Mouse (Mus musculus) ES-E14 (cell line): ENCODE results near the gene Iqschfp. TPM values are rescaled to one million over a fixed set of nuclear protein-coding genes. Genes with fewer than 3 reads are reported as not detected.

Source experiments
- DNase-seq: peaks from one replicate; pipeline ENCODE4 v3.0.0-alpha.2; 2013; ENCODE audit warnings: low read depth, low spot score
- H3K27ac ChIP-seq: 2 replicates; pipeline ENCODE4 v1.5.1; 2012; ENCODE audit warnings: low read depth, mild to moderate bottlenecking, low read length, moderate library complexity, mixed read lengths; ENCODE audit not compliant: poor library complexity, insufficient read depth, severe bottlenecking
- H3K36me3 ChIP-seq: 2 replicates; pipeline ENCODE4 v1.6.1; 2012; ENCODE audit warnings: mild to moderate bottlenecking, low read length, moderate library complexity, mixed read lengths; ENCODE audit not compliant: control insufficient read depth, poor library complexity, insufficient read depth, severe bottlenecking
- H3K4me1 ChIP-seq, 2 experiments: fragments of 150-350 bp in 1 of 2; sonication (generic) in 1 of 2; 2 replicates each; pipeline ENCODE4 v1.6.1; 2012; ENCODE audit warnings: low read length in 2 of 2, mild to moderate bottlenecking in 1 of 2, mixed read lengths in 1 of 2; ENCODE audit not compliant: control insufficient read depth in 2 of 2, insufficient read depth in 2 of 2, poor library complexity in 1 of 2
- H3K4me3 ChIP-seq, 2 experiments: fragments of 150-350 bp in 1 of 2; sonication (generic) in 1 of 2; 2 replicates each; pipeline ENCODE4 v1.5.1; 2012; ENCODE audit warnings: low read length in 2 of 2, low read depth in 1 of 2, mild to moderate bottlenecking in 1 of 2, mixed read lengths in 1 of 2; ENCODE audit not compliant: insufficient read depth in 1 of 2, poor library complexity in 1 of 2, severe bottlenecking in 1 of 2
- H3K9ac ChIP-seq: 2 replicates; pipeline ENCODE4 v1.6.1; 2012; ENCODE audit warnings: low read depth, mild to moderate bottlenecking, low read length, mixed read lengths; ENCODE audit not compliant: poor library complexity, insufficient read depth, severe bottlenecking
- H3K9me3 ChIP-seq: fragments of 150-350 bp; sonication (generic); 2 replicates; pipeline ENCODE4 v1.6.1; 2012; ENCODE audit warnings: low read depth, mild to moderate bottlenecking, low read length; ENCODE audit not compliant: control insufficient read depth, insufficient read depth
- CHD2 ChIP-seq: IDR thresholded peaks from 2 replicates; pipeline ENCODE4 v1.6.1; 2014; ENCODE audit warnings: mild to moderate bottlenecking, low read depth, low read length, inconsistent platforms
- HCFC1 ChIP-seq: IDR thresholded peaks from 2 replicates; pipeline ENCODE4 v1.6.1; 2012; ENCODE audit warnings: low read length, inconsistent platforms, borderline replicate concordance; ENCODE audit not compliant: insufficient read depth
- MAFK ChIP-seq: IDR thresholded peaks from 2 replicates; pipeline ENCODE4 v1.6.1; 2014; ENCODE audit warnings: mild to moderate bottlenecking, low read depth, low read length, inconsistent platforms; ENCODE audit not compliant: insufficient read depth
- ZC3H11A ChIP-seq: IDR thresholded peaks from 2 replicates; pipeline ENCODE4 v1.6.1; 2012; ENCODE audit warnings: low read depth, mild to moderate bottlenecking, inconsistent platforms, low read length, borderline replicate concordance
- ZNF384 ChIP-seq: IDR thresholded peaks from 2 replicates; pipeline ENCODE4 v1.6.1; 2012; ENCODE audit warnings: low read depth, low read length, inconsistent platforms
- in situ Hi-C, 2 experiments: fragments of 600-800 bp; cut with MboI; formaldehyde crosslinking; loops; one replicate each; pipeline ENCODE4 v1.15.1; 2025; ENCODE audit warnings: low sequenced_read_pairs in 2 of 2, inconsistent platforms in 1 of 2; ENCODE audit not compliant: unreplicated experiment in 2 of 2
- total RNA-seq: library from RNA; depleted of rRNA; stranded (reverse); fragments of 300-350 nt; gene quantifications from 2 replicates; pipeline ENCODE4 v1.2.3, GENCODE M21; 2012

Gene Iqschfp
- total RNA-seq, 1 experiment: not detected

DNA sequence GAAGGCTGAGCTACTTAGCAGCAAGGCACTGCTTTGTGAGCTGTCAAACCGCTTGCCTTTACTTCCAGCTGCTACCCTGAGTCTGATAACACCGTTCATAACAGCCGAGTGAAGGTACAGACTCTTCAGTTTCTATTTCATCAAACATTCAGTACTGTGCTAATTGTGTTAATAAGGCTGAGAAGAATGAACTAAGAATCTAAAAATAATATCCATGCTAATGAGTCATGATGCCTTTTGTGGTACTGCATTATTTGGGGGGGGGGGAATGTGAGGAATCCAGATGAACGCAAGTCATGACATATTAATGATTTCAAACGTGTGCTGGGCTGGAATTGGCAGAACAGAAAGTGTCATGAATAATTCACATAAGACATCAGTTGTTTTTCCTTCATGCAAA, 513.7 kb downstream of the Iqschfp start:
- in situ Hi-C loops: no loop called here
- H3K36me3 ChIP-seq: no peaks in the 10 kb centered on the region
- no peak for DNase-seq
- H3K4me3 ChIP-seq: no peak overlapping the region
- H3K9ac ChIP-seq: no peak overlapping the region
- no peaks in the 10 kb centered on the region for H3K4me1 ChIP-seq
- H3K9me3 ChIP-seq: no peaks in the 10 kb centered on the region
- TF ChIP-seq ZC3H11A: no peak
- no peak for TF ChIP-seq CHD2
- TF ChIP-seq HCFC1: no peak
- no peak for TF ChIP-seq MAFK
- TF ChIP-seq ZNF384: no peak
- H3K27ac ChIP-seq: no peak overlapping the region

DNA sequence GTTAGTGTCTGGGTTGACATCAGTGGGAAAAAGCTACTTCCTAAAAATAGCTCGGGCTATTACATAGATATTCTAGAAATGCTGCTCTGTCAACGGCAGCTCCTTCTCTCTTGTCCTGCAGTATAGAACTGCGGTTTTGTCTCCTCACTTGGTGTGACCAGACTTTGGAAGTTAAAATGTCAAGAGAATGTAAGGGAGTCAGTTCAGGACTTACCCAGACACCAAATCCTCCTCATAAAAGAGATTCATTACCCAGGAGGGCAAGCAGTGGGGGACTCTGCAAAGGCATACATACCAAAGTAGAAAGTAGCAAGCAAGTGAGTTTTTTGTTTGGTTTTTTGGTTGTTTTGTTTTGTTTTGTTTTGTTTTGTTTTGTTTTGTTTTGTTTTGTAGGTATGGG, 520.2 kb downstream of the Iqschfp start:
- no peak for TF ChIP-seq ZC3H11A
- TF ChIP-seq CHD2: no peak
- no peak for TF ChIP-seq MAFK
- no peak for TF ChIP-seq HCFC1
- no peak for TF ChIP-seq ZNF384
- Histone ChIP-seq H3K9ac (no peak overlapping the region), H3K27ac (no peak overlapping the region), H3K36me3 (no peaks in the 10 kb centered on the region), H3K9me3 (no peaks in the 10 kb centered on the region), H3K4me3 (no peak overlapping the region), H3K4me1 (no peaks in the 10 kb centered on the region)
- in situ Hi-C loops: no loop called here
- no peak for DNase-seq

DNA sequence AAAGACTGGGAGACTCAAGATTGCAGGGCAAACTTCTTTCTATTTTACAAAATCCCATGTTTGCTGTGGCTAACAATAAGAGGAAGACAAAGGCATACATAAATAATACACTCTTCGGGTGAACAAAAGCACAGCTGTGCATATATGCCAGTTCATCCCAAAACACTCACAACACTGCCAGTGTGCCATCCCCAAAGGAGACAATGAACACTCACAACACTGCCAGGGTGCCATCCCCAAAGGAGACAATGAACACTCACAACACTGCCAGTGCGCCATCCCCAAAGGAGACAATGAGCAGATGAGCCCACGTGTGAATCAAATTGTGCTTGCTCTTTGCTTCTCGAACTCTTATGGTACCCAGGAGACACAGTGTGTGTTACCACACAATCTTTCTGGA, 527.8 kb downstream of the Iqschfp start:
- peaks cover 0 to 1% of the 10 kb centered on the region in 2 experiments; a peak in 1 of 4 replicates for H3K4me1 ChIP-seq
- no peak for DNase-seq
- H3K27ac ChIP-seq: no peak overlapping the region
- no peaks in the 10 kb centered on the region for H3K36me3 ChIP-seq
- no peak overlapping the region for H3K4me3 ChIP-seq
- TF ChIP-seq ZC3H11A (no peak), CHD2 (no peak), MAFK (no peak), HCFC1 (no peak), ZNF384 (no peak)
- no peak overlapping the region for H3K9ac ChIP-seq
- in situ Hi-C loops: no loop called here
- H3K9me3 ChIP-seq: no peaks in the 10 kb centered on the region

DNA sequence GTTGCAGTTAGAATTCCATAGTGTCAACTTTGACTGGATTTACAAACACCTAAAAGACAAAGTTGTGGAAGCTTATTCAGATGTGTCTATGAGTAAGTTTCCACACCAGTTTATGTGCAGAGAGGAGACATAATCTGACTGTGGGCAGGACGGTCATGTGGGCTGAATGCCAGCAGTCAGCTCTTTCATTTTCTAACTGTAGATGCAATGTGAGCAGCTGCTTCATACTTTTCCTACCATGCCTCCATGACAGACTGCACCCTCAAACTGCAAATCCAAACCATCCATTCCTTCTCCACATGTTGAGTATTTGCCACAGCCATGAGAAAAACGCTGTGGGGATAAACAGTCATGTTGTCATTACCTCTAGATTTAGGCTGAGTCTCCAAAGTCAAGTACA, 528.9 kb downstream of the Iqschfp start:
- no peak for DNase-seq
- no peak for TF ChIP-seq MAFK
- no peak for TF ChIP-seq ZNF384
- no peak for TF ChIP-seq CHD2
- TF ChIP-seq ZC3H11A: no peak
- no peak for TF ChIP-seq HCFC1

DNA sequence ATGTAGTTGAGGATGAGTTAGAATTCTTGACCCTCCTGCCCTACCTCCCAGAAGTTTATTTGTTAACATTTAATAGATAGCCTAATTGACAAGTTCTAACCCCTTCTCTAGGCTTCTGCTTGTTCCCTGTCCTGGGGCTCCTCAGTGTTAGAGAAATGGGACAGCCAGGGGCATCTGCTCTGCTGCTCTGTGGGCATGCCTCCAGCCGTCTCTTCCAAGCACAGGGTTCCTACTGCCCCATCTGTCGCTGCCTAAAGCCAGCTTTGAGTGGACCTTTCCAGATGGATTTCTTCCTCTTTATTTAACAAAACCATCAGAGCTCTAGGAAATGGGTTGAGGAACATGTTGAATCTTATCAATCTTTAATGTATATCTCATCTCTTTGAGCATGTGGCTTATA, 529.8 kb downstream of the Iqschfp start:
- Histone ChIP-seq H3K9ac (no peak overlapping the region), H3K4me1 (peaks cover 0 to 6% of the 10 kb centered on the region in 2 experiments; a peak in 1 of 4 replicates), H3K27ac (no peak overlapping the region), H3K9me3 (no peaks in the 10 kb centered on the region), H3K36me3 (no peaks in the 10 kb centered on the region), H3K4me3 (no peak overlapping the region)
- no peak for DNase-seq
- TF ChIP-seq ZNF384 (no peak), HCFC1 (no peak), CHD2 (no peak), MAFK (no peak), ZC3H11A (no peak)
- in situ Hi-C loops: no loop called here

More for the DNA sequence above, 528.9 kb downstream of the Iqschfp start:
- no peaks in the 10 kb centered on the region for H3K36me3 ChIP-seq
- H3K9me3 ChIP-seq: no peaks in the 10 kb centered on the region
- in situ Hi-C loops: no loop called here
- peaks cover 0 to 6% of the 10 kb centered on the region in 2 experiments; a peak in 1 of 4 replicates for H3K4me1 ChIP-seq
- H3K9ac ChIP-seq: no peak overlapping the region
- H3K4me3 ChIP-seq: no peak overlapping the region
- no peak overlapping the region for H3K27ac ChIP-seq
